Mouse (Mus musculus) MEL (cell line): ENCODE data around the gene Slc29a1. TPM values are rescaled to one million over a fixed set of nuclear protein-coding genes. Genes with fewer than 3 reads are reported as not detected.

Experiments used
- DNase-seq: peaks from one replicate; pipeline ENCODE4 v3.0.0; 2011; ENCODE audit warnings: low read depth, low spot score
- H3K27ac ChIP-seq: 2 replicates; pipeline ENCODE4 v1.5.1; 2012; ENCODE audit warnings: low read depth, mild to moderate bottlenecking, control low read depth, low read length, moderate library complexity; ENCODE audit not compliant: control insufficient read depth
- H3K27me3 ChIP-seq, 2 experiments: fragments of 150-350 bp in 1 of 2; sonication (generic) in 1 of 2; 2 replicates each; pipeline ENCODE4 v1.6.1; 2012; ENCODE audit warnings: low read length in 2 of 2, mild to moderate bottlenecking in 2 of 2, improper control_type of control experiment in 1 of 2, moderate library complexity in 1 of 2; ENCODE audit not compliant: insufficient read depth in 2 of 2, control insufficient read depth in 1 of 2
- H3K36me3 ChIP-seq, 2 experiments: 2 replicates each; pipeline ENCODE4 v1.6.1; 2012 to 2014; ENCODE audit warnings: low read length in 2 of 2, improper control_type of control experiment in 1 of 2, inconsistent platforms in 1 of 2, mild to moderate bottlenecking in 1 of 2; ENCODE audit not compliant: insufficient read depth in 2 of 2, control insufficient read depth in 1 of 2
- H3K4me1 ChIP-seq, 2 experiments: fragments of 150-350 bp in 1 of 2; sonication (generic) in 1 of 2; 2 replicates each; pipeline ENCODE4 v1.6.1; 2012; ENCODE audit warnings: low read length in 2 of 2, improper control_type of control experiment in 1 of 2, mild to moderate bottlenecking in 1 of 2; ENCODE audit not compliant: insufficient read depth in 2 of 2, control insufficient read depth in 1 of 2
- H3K4me3 ChIP-seq, 2 experiments: fragments of 150-350 bp in 1 of 2; sonication (generic) in 1 of 2; 2 replicates each; pipeline ENCODE4 v1.5.1; 2012; ENCODE audit warnings: low read depth in 2 of 2, low read length in 2 of 2, mild to moderate bottlenecking in 2 of 2, moderate library complexity in 2 of 2, control low read depth in 1 of 2, improper control_type of control experiment in 1 of 2; ENCODE audit not compliant: control insufficient read depth in 1 of 2, insufficient read depth in 1 of 2
- H3K79me2 ChIP-seq: 2 replicates; pipeline ENCODE4 v1.6.1; 2012; ENCODE audit warnings: mild to moderate bottlenecking, low read length, moderate library complexity; ENCODE audit not compliant: control insufficient read depth, poor library complexity, insufficient read depth
- H3K9ac ChIP-seq: 2 replicates; pipeline ENCODE4 v1.6.1; 2012; ENCODE audit warnings: low read depth, mild to moderate bottlenecking, control low read depth, low read length, moderate library complexity; ENCODE audit not compliant: control insufficient read depth, poor library complexity, severe bottlenecking
- H3K9me3 ChIP-seq: fragments of 150-350 bp; sonication (generic); replicated peaks from 2 replicates; pipeline ENCODE4 v1.6.1; 2012; ENCODE audit warnings: mild to moderate bottlenecking, low read length, improper control_type of control experiment, moderate library complexity; ENCODE audit not compliant: insufficient read depth
- CTCF ChIP-seq, 3 experiments: IDR thresholded peaks in 2 of 3; conservative IDR thresholded peaks in 1 of 3; 2 replicates each; pipeline ENCODE4 v1.5.1; 2011 to 2012; ENCODE audit warnings: low read length in 3 of 3, low read depth in 2 of 3, mild to moderate bottlenecking in 2 of 3, improper control_type of control experiment in 1 of 3, inconsistent platforms in 1 of 3, mixed read lengths in 1 of 3, moderate library complexity in 1 of 3; ENCODE audit not compliant: control insufficient read depth in 1 of 3, insufficient read depth in 1 of 3, poor library complexity in 1 of 3, severe bottlenecking in 1 of 3
- ELF1 ChIP-seq: IDR thresholded peaks from 2 replicates; pipeline ENCODE4 v1.6.1; 2014; ENCODE audit warnings: low read depth, mild to moderate bottlenecking, inconsistent platforms, low read length, improper control_type of control experiment, moderate library complexity
- EP300 ChIP-seq, 2 experiments: IDR thresholded peaks; 2 replicates each; pipeline ENCODE4 v1.6.1; 2011; ENCODE audit warnings: improper control_type of control experiment in 2 of 2, low read length in 2 of 2, low read depth in 1 of 2, mild to moderate bottlenecking in 1 of 2
- HCFC1 ChIP-seq: IDR thresholded peaks from 2 replicates; pipeline ENCODE4 v1.6.1; 2012; ENCODE audit warnings: low read depth, mild to moderate bottlenecking, inconsistent platforms, low read length, improper control_type of control experiment, moderate library complexity
- KAT2A ChIP-seq: conservative IDR thresholded peaks from 2 replicates; pipeline ENCODE4 v1.6.1; 2012; ENCODE audit warnings: low read depth, low read length, improper control_type of control experiment, inconsistent platforms
- MAFK ChIP-seq: IDR thresholded peaks from 2 replicates; pipeline ENCODE4 v1.6.1; 2011; ENCODE audit warnings: low read depth, mild to moderate bottlenecking, low read length, improper control_type of control experiment, borderline replicate concordance
- MAX ChIP-seq: IDR thresholded peaks from 2 replicates; pipeline ENCODE4 v1.6.1; 2011; ENCODE audit warnings: low read length, improper control_type of control experiment
- MAZ ChIP-seq: IDR thresholded peaks from 2 replicates; pipeline ENCODE4 v1.6.1; 2012; ENCODE audit warnings: low read depth, mild to moderate bottlenecking, inconsistent platforms, low read length, improper control_type of control experiment
- MYB ChIP-seq: IDR thresholded peaks from 2 replicates; pipeline ENCODE4 v1.6.1; 2011; ENCODE audit warnings: mild to moderate bottlenecking, low read depth, low read length, improper control_type of control experiment
- NELFE ChIP-seq: IDR thresholded peaks from 2 replicates; pipeline ENCODE4 v1.6.1; 2011; ENCODE audit warnings: low read depth, low read length, improper control_type of control experiment
- POLR2AphosphoS5 ChIP-seq: IDR thresholded peaks from 2 replicates; pipeline ENCODE4 v1.6.1; 2012; ENCODE audit warnings: low read depth, borderline replicate concordance, mild to moderate bottlenecking, inconsistent platforms, low read length, moderate library complexity, mixed read lengths
- RCOR1 ChIP-seq: IDR thresholded peaks from 2 replicates; pipeline ENCODE4 v1.6.1; 2012; ENCODE audit warnings: low read depth, mild to moderate bottlenecking, inconsistent platforms, low read length, improper control_type of control experiment
- TAL1 ChIP-seq: IDR thresholded peaks from 2 replicates; pipeline ENCODE4 v1.6.1; 2012; ENCODE audit warnings: mild to moderate bottlenecking, inconsistent platforms, low read length, moderate library complexity, mixed read lengths
- TCF12 ChIP-seq: IDR thresholded peaks from 2 replicates; pipeline ENCODE4 v1.6.1; 2014; ENCODE audit warnings: low read depth, mild to moderate bottlenecking, inconsistent platforms, low read length, improper control_type of control experiment, moderate library complexity
- USF2 ChIP-seq, 2 experiments: IDR thresholded peaks; 2 replicates each; pipeline ENCODE4 v1.6.1; 2011 to 2012; ENCODE audit warnings: improper control_type of control experiment in 2 of 2, low read length in 2 of 2, borderline replicate concordance in 1 of 2, inconsistent platforms in 1 of 2, low read depth in 1 of 2, mild to moderate bottlenecking in 1 of 2; ENCODE audit not compliant: insufficient read depth in 1 of 2
- ZKSCAN1 ChIP-seq: IDR thresholded peaks from 2 replicates; pipeline ENCODE4 v1.6.1; 2012; ENCODE audit warnings: low read depth, mild to moderate bottlenecking, inconsistent platforms, low read length, improper control_type of control experiment, moderate library complexity
- ZNF384 ChIP-seq: IDR thresholded peaks from 2 replicates; pipeline ENCODE4 v1.6.1; 2012; ENCODE audit warnings: low read depth, mild to moderate bottlenecking, inconsistent platforms, low read length, improper control_type of control experiment
- polyA plus RNA-seq, 2 experiments: library from polyadenylated mRNA; stranded (reverse) in 1 of 2; unstranded in 1 of 2; fragments of >175 nt in 1 of 2; fragments of >200 nt in 1 of 2; gene quantifications; 2 replicates each; pipeline versions ENCODE4 v1.2.1 to v1.2.4; 2012; ENCODE audit warnings: low replicate concordance in 2 of 2, low read depth in 1 of 2; ENCODE audit not compliant: insufficient read length in 2 of 2, insufficient read depth in 1 of 2, missing spikeins in 1 of 2
- total RNA-seq: library from RNA; depleted of rRNA; stranded (reverse); fragments of 300-350 nt; gene quantifications from 2 replicates; pipeline ENCODE4 v1.2.3, GENCODE M21; 2012

Gene Slc29a1
- total and polyA plus RNA-seq, 3 experiments: 238 to 341 TPM; not detected in 1

DNA sequence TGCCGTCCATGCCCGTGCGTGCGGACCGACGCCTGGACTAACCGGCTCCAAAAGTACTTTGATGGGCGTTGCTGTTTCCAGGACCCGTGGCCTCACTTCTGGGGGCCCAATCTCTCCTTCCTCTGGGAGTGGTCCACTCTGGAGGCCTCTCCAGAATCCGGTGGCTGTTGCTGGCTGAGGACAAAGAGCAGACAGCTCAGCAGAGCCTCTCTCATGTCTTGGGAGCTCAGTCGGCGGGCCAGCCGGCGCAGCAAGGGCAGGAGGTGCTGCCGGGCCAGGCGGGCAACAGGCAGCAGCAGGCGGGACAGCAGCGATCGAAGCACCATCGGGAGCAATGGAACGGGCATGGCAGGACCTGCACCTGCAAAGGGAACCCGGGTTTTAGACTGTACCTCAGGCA, 1.9 kb upstream of the Slc29a1 start:
- TF ChIP-seq EP300 (IDR thresholded peaks at IDR 0.05; ENCODE audit: low read depth in 1 of 2, low read length in 2 of 2): no peak
- no peak for TF ChIP-seq TCF12
- TF ChIP-seq TAL1: no peak
- no peaks in the 10 kb centered on the region for H3K27me3 ChIP-seq
- no peak for DNase-seq
- peaks cover 17 to 20% of the 10 kb centered on the region in 2 experiments for H3K4me1 ChIP-seq
- H3K79me2 ChIP-seq: no peaks in the 10 kb centered on the region
- peaks cover 0 to 21% of the 10 kb centered on the region in 2 experiments; a peak in 2 of 4 replicates for H3K36me3 ChIP-seq
- no peak overlapping the region for H3K4me3 ChIP-seq
- no peaks in the 10 kb centered on the region for H3K9me3 ChIP-seq
- H3K27ac ChIP-seq: no peak overlapping the region
- H3K9ac ChIP-seq: no peak overlapping the region

GRCm38 (mm10) chr17:45600267-45600666, 861 bp upstream of the Slc29a1 start:
- H3K4me3 ChIP-seq: no peak overlapping the region
- H3K36me3 ChIP-seq: peaks cover 0 to 26% of the 10 kb centered on the region in 2 experiments; a peak in 2 of 4 replicates
- H3K9ac ChIP-seq: no peak overlapping the region
- H3K9me3 ChIP-seq: no peaks in the 10 kb centered on the region
- no peaks in the 10 kb centered on the region for H3K27me3 ChIP-seq
- peaks cover 19 to 28% of the 10 kb centered on the region in 2 experiments for H3K4me1 ChIP-seq
- no peak overlapping the region for H3K27ac ChIP-seq
- H3K79me2 ChIP-seq: peaks cover 3% of the 10 kb centered on the region; the same call in 1 of the 2 replicates
- DNase-seq: no peak
- no peak for TF ChIP-seq KAT2A
- no peak for TF ChIP-seq CTCF (IDR thresholded peaks at IDR 0.05 in 2 of 3, conservative IDR thresholded peaks at IDR 0.05 in 1 of 3; ENCODE audit: control insufficient read depth in 1 of 3, insufficient read depth in 1 of 3, low read depth in 2 of 3, low read length in 3 of 3, poor library complexity in 1 of 3, severe bottlenecking in 1 of 3)
- no peak for TF ChIP-seq USF2 (IDR thresholded peaks at IDR 0.05; ENCODE audit: borderline replicate concordance in 1 of 2, insufficient read depth in 1 of 2, low read depth in 1 of 2, low read length in 2 of 2)
- TF ChIP-seq MAX: no peak
- TF ChIP-seq TAL1: no peak
- TF ChIP-seq POLR2AphosphoS5: no peak
- no peak for TF ChIP-seq MYB
- TF ChIP-seq MAZ: no peak

- TF ChIP-seq MAFK (no peak), ZKSCAN1 (no peak), CTCF (IDR thresholded peaks at IDR 0.05 in 2 of 3, conservative IDR thresholded peaks at IDR 0.05 in 1 of 3; ENCODE audit: control insufficient read depth in 1 of 3, insufficient read depth in 1 of 3, low read depth in 2 of 3, low read length in 3 of 3, poor library complexity in 1 of 3, severe bottlenecking in 1 of 3) (no peak), EP300 (IDR thresholded peaks at IDR 0.05; ENCODE audit: low read depth in 1 of 2, low read length in 2 of 2) (no peak), ZNF384 (no peak), MAX (no peak), RCOR1 (no peak), HCFC1 (no peak), NELFE (no peak), USF2 (IDR thresholded peaks at IDR 0.05; ENCODE audit: borderline replicate concordance in 1 of 2, insufficient read depth in 1 of 2, low read depth in 1 of 2, low read length in 2 of 2) (no peak), ELF1 (no peak)
- Histone ChIP-seq H3K4me3 (no peak overlapping the region), H3K79me2 (peaks cover 16% of the 10 kb centered on the region), H3K9me3 (no peaks in the 10 kb centered on the region), H3K27me3 (no peaks in the 10 kb centered on the region), H3K9ac (no peak overlapping the region), H3K27ac (no peak overlapping the region; the same call in 1 of the 2 replicates), H3K4me1 (peaks cover 19 to 28% of the 10 kb centered on the region in 2 experiments), H3K36me3 (peaks cover 0 to 26% of the 10 kb centered on the region in 2 experiments; a peak in 2 of 4 replicates)
- no peak for DNase-seq
Observed at GRCm38 (mm10) chr17:45598891-45599290, 515 bp downstream of the Slc29a1 start.
